ENCODE assay signal across 30 mouse cellular contexts in the genomic region with DNA sequence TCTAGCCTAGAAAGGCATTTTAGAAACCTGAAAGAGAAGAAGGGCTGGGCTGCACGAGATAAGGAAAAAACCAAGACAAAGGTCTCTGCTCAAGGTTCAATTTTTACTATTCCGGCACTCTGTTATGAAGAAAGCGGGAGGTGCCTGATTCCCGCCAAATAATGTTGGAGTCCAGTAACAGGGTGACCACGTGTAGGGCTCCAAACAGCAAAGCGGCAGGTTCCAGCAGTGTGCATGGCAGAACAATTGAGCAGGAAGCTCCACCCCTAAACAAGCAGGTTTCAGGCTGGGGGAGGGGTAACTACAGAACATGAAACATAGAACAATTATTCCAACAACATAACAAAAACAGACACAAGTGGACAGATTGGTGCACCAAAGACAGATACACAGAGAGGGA.
"Had no signal": no experiment of that assay in that cellular context is flagged by ENCODE, and none has a peak within 500 bp of the region (broad histone marks: within the 10 kb centered on the region; RNA-seq: fewer than 3 reads in every experiment).

No protein-coding gene starts in this region.

- ATAC-seq: liver, embryonic 12.5 days; liver, postnatal 0 days; lung, postnatal 0 days; midbrain, embryonic 13.5 days; midbrain, embryonic 15.5 days; midbrain, embryonic 16.5 days had no signal

- H3K9ac ChIP-seq: limb, embryonic 12.5 days; limb, embryonic 13.5 days; limb, embryonic 15.5 days; liver, embryonic 12.5 days; liver, embryonic 13.5 days; liver, embryonic 14.5 days; liver, embryonic 15.5 days; liver, postnatal 0 days; lung, embryonic 14.5 days; lung, embryonic 15.5 days; midbrain, embryonic 12.5 days; midbrain, embryonic 13.5 days; midbrain, embryonic 15.5 days had no signal

- H3K4me1 ChIP-seq: limb, embryonic 10.5 days; limb, embryonic 12.5 days; limb, embryonic 13.5 days; limb, embryonic 15.5 days; liver, embryonic 12.5 days; liver, embryonic 13.5 days; liver, embryonic 15.5 days; lung, embryonic 15.5 days; megakaryocyte, embryonic 14.5 days; midbrain, embryonic 10.5 days; midbrain, embryonic 12.5 days; midbrain, embryonic 13.5 days; midbrain, embryonic 15.5 days had no signal

- H3K4me3 ChIP-seq: limb, embryonic 10.5 days; limb, embryonic 12.5 days; limb, embryonic 13.5 days; limb, embryonic 15.5 days; liver, embryonic 12.5 days; liver, embryonic 13.5 days; liver, embryonic 15.5 days; lung, embryonic 15.5 days; megakaryocyte, embryonic 14.5 days; midbrain, embryonic 10.5 days; midbrain, embryonic 12.5 days; midbrain, embryonic 13.5 days; midbrain, embryonic 15.5 days; myocyte had no signal

- H3K4me2 ChIP-seq: limb, embryonic 12.5 days; limb, embryonic 13.5 days; limb, embryonic 15.5 days; liver, embryonic 11.5 days; liver, embryonic 12.5 days; liver, embryonic 13.5 days; liver, embryonic 15.5 days; lung, embryonic 14.5 days; lung, embryonic 15.5 days; midbrain, embryonic 11.5 days; midbrain, embryonic 12.5 days; midbrain, embryonic 13.5 days; midbrain, embryonic 15.5 days had no signal

- H3K27ac ChIP-seq: limb, embryonic 10.5 days; limb, embryonic 12.5 days; limb, embryonic 13.5 days; limb, embryonic 15.5 days; liver, embryonic 12.5 days; liver, embryonic 13.5 days; liver, embryonic 14.5 days; liver, embryonic 15.5 days; lung, embryonic 15.5 days; macrophage; midbrain, embryonic 10.5 days; midbrain, embryonic 12.5 days; midbrain, embryonic 13.5 days; midbrain, embryonic 15.5 days had no signal

- DNase-seq: left cerebral cortex, postnatal 4 days; liver; liver, embryonic 13.5 days; liver, postnatal 0 days; lung, adult 18-20 months; lung, adult 2 months; lung, embryonic 14.5 days; lung, postnatal 10 days; lung, postnatal 14 days; lung, postnatal 36 days; lung, postnatal 4 days had no signal

- H3K27me3 ChIP-seq: limb, embryonic 12.5 days; limb, embryonic 13.5 days; limb, embryonic 15.5 days; liver, embryonic 12.5 days; liver, embryonic 13.5 days; liver, embryonic 15.5 days; lung, embryonic 15.5 days; megakaryocyte, embryonic 14.5 days; midbrain, embryonic 12.5 days; midbrain, embryonic 13.5 days; midbrain, embryonic 15.5 days had no signal

- H3K36me3 ChIP-seq: limb, embryonic 10.5 days; limb, embryonic 12.5 days; limb, embryonic 13.5 days; limb, embryonic 15.5 days; liver, embryonic 12.5 days; liver, embryonic 13.5 days; liver, embryonic 15.5 days; lung, embryonic 15.5 days; midbrain, embryonic 10.5 days; midbrain, embryonic 12.5 days; midbrain, embryonic 13.5 days; midbrain, embryonic 15.5 days had no signal

- H3K9me3 ChIP-seq: limb, embryonic 10.5 days; limb, embryonic 12.5 days; limb, embryonic 13.5 days; limb, embryonic 15.5 days; liver, embryonic 12.5 days; liver, embryonic 13.5 days; liver, embryonic 15.5 days; lung, embryonic 15.5 days; megakaryocyte, embryonic 14.5 days; midbrain, embryonic 10.5 days; midbrain, embryonic 12.5 days; midbrain, embryonic 13.5 days; midbrain, embryonic 15.5 days had no signal
